Mouse (Mus musculus): ENCODE measurements around the gene Plcb4. TPM values are rescaled to one million over a fixed set of nuclear protein-coding genes. Genes with fewer than 3 reads are reported as not detected.

Gene Plcb4
- total RNA-seq (2012; rRNA removed) (not detected in 2 replicates), total RNA-seq (2014; rRNA removed) (not detected in 2 replicates), polyA plus RNA-seq (2012; ENCODE audit: insufficient read length, low read depth) (not detected in 2 replicates)

DNA sequence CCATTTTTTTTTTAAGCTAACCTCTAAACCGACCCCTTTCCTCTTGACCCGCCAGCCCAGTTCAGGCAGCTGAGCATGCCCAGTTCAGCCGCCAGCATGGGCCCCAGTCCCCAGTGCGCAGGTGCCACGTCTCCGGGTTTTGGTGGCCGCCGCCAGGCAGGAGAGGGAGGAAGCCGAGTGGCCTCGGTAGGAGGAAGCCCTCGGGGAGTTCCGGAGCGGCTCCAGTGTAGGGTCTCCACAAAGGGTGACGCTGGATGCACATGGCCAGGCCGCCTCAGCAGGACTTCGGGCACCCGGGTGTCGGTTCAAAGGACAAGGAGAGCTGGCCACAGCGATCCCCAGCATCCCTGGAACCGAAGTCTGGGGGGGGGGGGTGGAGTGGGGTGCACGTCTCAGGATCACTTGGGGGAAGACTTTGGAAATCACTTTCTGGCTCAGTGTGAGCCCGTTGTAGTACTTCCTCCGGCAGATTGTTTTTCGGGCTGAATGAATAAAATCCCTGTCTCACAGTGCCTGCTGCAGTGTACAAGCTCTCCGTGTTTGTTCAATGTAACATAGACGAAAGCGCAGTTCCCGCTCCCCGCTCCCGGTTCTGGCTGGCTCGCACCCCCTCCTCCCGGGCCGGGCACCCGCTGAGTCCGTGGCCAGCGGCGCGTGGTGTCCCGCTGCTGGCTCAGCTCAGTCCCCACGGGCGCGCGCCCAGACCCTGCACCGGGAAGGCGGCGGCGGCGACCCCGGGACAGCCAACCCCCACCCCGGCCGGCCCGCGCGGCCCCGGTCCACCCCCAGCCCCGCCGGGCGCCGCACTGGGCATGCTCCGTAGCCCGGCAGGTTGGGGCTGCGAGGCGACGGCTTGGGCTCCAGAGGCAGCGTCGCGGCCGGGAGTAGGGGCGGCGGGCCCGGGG, at the start of gene Plcb4:
TSS of gene Plcb4 (plus strand) at position 526 of the 905 bp plus-strand sequence.
- H3K79me2 ChIP-seq (replicated peaks; ENCODE audit: control insufficient read depth, extremely low read depth, insufficient read depth, poor library complexity, severe bottlenecking): no peaks in the 10 kb centered on the region
- dilution Hi-C loops (cut with MboI; ENCODE audit: extremely low pct_ligation_motif_present, extremely low pct_unique_long_range_greater_than_20kb, low sequenced_read_pairs) (no loop called here), in situ Hi-C loops (cut with MboI; ENCODE audit: low pct_ligation_motif_present, low pct_unique_long_range_greater_than_20kb, low sequenced_read_pairs) (no loop called here)
- H3K27me3 ChIP-seq (replicated peaks): no peaks in the 10 kb centered on the region
- H3K4me3 ChIP-seq (replicated peaks in 1 of 3; ENCODE audit: low read depth in 2 of 3, low read length in 2 of 3, poor library complexity in 1 of 3): no peak within 1 kb of the TSS
- H3K9me3 ChIP-seq (replicated peaks; ENCODE audit: low read length): peaks cover 66% of the 10 kb centered on the region
- no peak for DNase-seq (ENCODE audit: extremely low read depth)
- no peaks in the 10 kb centered on the region for H3K4me1 ChIP-seq (ENCODE audit: control insufficient read depth in 1 of 2, insufficient read depth in 2 of 2)
- no peak within 1 kb of the TSS for H3K9ac ChIP-seq (ENCODE audit: insufficient read depth, low read depth)
- no peak within 1 kb of the TSS for H3K4me2 ChIP-seq (ENCODE audit: insufficient read depth, low read depth, poor library complexity, severe bottlenecking)
- H3K27ac ChIP-seq (ENCODE audit: insufficient read depth, low read depth): no peak within 1 kb of the TSS
- TF ChIP-seq UBTF (IDR thresholded peaks at IDR 0.05; ENCODE audit: low read depth, low read length) (no peak), ZC3H11A (IDR thresholded peaks at IDR 0.05; ENCODE audit: low read depth, low read length) (no peak), USF1 (IDR thresholded peaks at IDR 0.05; ENCODE audit: low read depth, low read length) (no peak), TCF12 (IDR thresholded peaks at IDR 0.05; ENCODE audit: low read depth, low read length) (no peak), E2F4 (IDR thresholded peaks at IDR 0.05; ENCODE audit: insufficient replicate concordance, low read depth, low read length) (no peak), MAFK (IDR thresholded peaks at IDR 0.05; ENCODE audit: insufficient replicate concordance, low read length) (no peak), MYC (IDR thresholded peaks at IDR 0.05; ENCODE audit: low read depth, low read length) (no peak), EP300 (IDR thresholded peaks at IDR 0.05; ENCODE audit: low read length) (no peak), MEF2A (IDR thresholded peaks at IDR 0.05; ENCODE audit: borderline replicate concordance, low read depth, low read length) (no peak), MAX (IDR thresholded peaks at IDR 0.05; ENCODE audit: low read length) (no peak), SMC3 (IDR thresholded peaks at IDR 0.05; ENCODE audit: low read depth, low read length) (no peak), PAX5 (IDR thresholded peaks at IDR 0.05; ENCODE audit: low read length) (no peak), USF2 (conservative IDR thresholded peaks at IDR 0.05; ENCODE audit: low read depth, low read length) (no peak)
- no peaks in the 10 kb centered on the region for H3K36me3 ChIP-seq (replicated peaks in 1 of 2; ENCODE audit: control insufficient read depth in 1 of 2, insufficient read depth in 1 of 2, low read length in 1 of 2)

DNA sequence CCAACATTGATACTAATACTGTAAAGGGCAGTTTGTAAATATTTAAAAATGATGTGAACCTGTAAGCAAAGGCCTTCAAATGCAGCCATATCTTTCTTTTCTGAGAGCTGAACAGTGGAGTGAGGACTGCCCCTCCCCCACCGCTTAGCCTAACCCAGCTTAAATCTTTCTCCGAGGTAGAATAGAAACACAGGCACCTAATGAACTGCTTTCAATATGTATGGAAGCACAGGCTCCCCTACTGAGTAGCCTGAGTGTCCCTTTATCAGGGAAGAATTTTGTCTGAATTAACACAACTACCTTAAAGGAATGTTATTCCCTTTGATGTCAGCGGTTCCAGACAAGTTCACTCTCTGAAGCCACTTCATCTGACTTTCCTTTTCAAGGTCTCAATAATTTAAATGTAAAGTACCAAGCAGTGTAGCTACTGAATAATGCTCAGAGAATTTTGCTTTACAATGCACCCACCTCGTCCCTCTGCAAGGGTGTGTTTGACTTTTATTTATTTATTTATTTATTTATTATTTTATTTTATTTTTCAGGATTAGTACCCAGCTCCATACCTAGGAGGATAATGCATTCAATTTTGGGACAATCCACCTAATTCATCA, 44.1 kb upstream of the Plcb4 start:
- TF ChIP-seq ZKSCAN1 (IDR thresholded peaks at IDR 0.05; ENCODE audit: borderline replicate concordance, low read depth, low read length): no peak
- TF ChIP-seq BHLHE40 (IDR thresholded peaks at IDR 0.05; ENCODE audit: low read depth, low read length): no peak
- no peak for TF ChIP-seq USF1 (IDR thresholded peaks at IDR 0.05; ENCODE audit: low read depth, low read length)
- TF ChIP-seq E2F4 (IDR thresholded peaks at IDR 0.05; ENCODE audit: insufficient replicate concordance, low read depth, low read length): no peak
- TF ChIP-seq CHD1 (IDR thresholded peaks at IDR 0.05; ENCODE audit: low read depth, low read length): no peak
- no peak for TF ChIP-seq POLR2AphosphoS2 (IDR thresholded peaks at IDR 0.05; ENCODE audit: low read depth, low read length)
- TF ChIP-seq NELFE (IDR thresholded peaks at IDR 0.05; ENCODE audit: low read depth, low read length): no peak
- no peak for TF ChIP-seq MYC (IDR thresholded peaks at IDR 0.05; ENCODE audit: low read depth, low read length)
- no peak for TF ChIP-seq IRF4 (IDR thresholded peaks at IDR 0.05; ENCODE audit: low read depth, low read length)
- no peak for TF ChIP-seq ETS1 (conservative IDR thresholded peaks at IDR 0.05; ENCODE audit: low read depth, low read length)
- no peak for TF ChIP-seq GABPA (IDR thresholded peaks at IDR 0.05; ENCODE audit: insufficient replicate concordance, low read depth, low read length)

More for the DNA sequence above, 44.1 kb upstream of the Plcb4 start:
- Histone ChIP-seq H3K4me1 (ENCODE audit: control insufficient read depth in 1 of 2, insufficient read depth in 2 of 2) (no peaks in the 10 kb centered on the region), H3K27ac (ENCODE audit: insufficient read depth, low read depth) (no peak overlapping the region), H3K36me3 (replicated peaks in 1 of 2; ENCODE audit: control insufficient read depth in 1 of 2, insufficient read depth in 1 of 2, low read length in 1 of 2) (no peaks in the 10 kb centered on the region), H3K79me2 (replicated peaks; ENCODE audit: control insufficient read depth, extremely low read depth, insufficient read depth, poor library complexity, severe bottlenecking) (no peaks in the 10 kb centered on the region), H3K9me3 (replicated peaks; ENCODE audit: low read length) (peaks cover 53% of the 10 kb centered on the region), H3K4me2 (ENCODE audit: insufficient read depth, low read depth, poor library complexity, severe bottlenecking) (no peak overlapping the region), H3K4me3 (replicated peaks in 1 of 3; ENCODE audit: low read depth in 2 of 3, low read length in 2 of 3, poor library complexity in 1 of 3) (no peak overlapping the region), H3K9ac (ENCODE audit: insufficient read depth, low read depth) (no peak overlapping the region), H3K27me3 (replicated peaks) (no peaks in the 10 kb centered on the region)
- DNase-seq (ENCODE audit: extremely low read depth): no peak
- in situ Hi-C loops (cut with MboI; ENCODE audit: low pct_ligation_motif_present, low pct_unique_long_range_greater_than_20kb, low sequenced_read_pairs) (no loop called here), dilution Hi-C loops (cut with MboI; ENCODE audit: extremely low pct_ligation_motif_present, extremely low pct_unique_long_range_greater_than_20kb, low sequenced_read_pairs) (no loop called here)

Measured in CH12.LX (cell line).